Mouse (Mus musculus) kidney, postnatal 0 days (tissue): Measurements from ENCODE around the gene Galr3. TPM values are rescaled to one million over a fixed set of nuclear protein-coding genes. Genes with fewer than 3 reads are reported as not detected.

Source experiments
- ATAC-seq: fragments of 200-750 bp; cut with Nextera tagmentation; replicated peaks from 2 replicates; pipeline ENCODE4 v1.8.0; 2017; ENCODE audit warnings: low read depth, moderate number of reproducible peaks, moderate TSS enrichment, moderate library complexity; ENCODE audit not compliant: low FRiP score
- DNase-seq: peaks from one replicate; pipeline ENCODE4 v3.0.0-alpha.2; 2016; ENCODE audit warnings: low spot score
- H3K27ac ChIP-seq: fragments of 300-500 bp; sonication (generic); 2 replicates; pipeline ENCODE4 v1.5.1; 2014; ENCODE audit warnings: mild to moderate bottlenecking
- H3K27me3 ChIP-seq: fragments of 300-500 bp; sonication (generic); 2 replicates; pipeline ENCODE4 v1.6.1; 2014; ENCODE audit warnings: low read length, mixed read lengths; ENCODE audit not compliant: insufficient read depth
- H3K36me3 ChIP-seq: fragments of 300-500 bp; sonication (generic); 2 replicates; pipeline ENCODE4 v1.6.1; 2014; ENCODE audit warnings: low read length, mixed read lengths; ENCODE audit not compliant: insufficient read depth
- H3K4me1 ChIP-seq: fragments of 300-500 bp; sonication (generic); replicated peaks from 2 replicates; pipeline ENCODE4 v1.6.1; 2014; ENCODE audit warnings: antibody characterized with exemption, low read length, mixed read lengths; ENCODE audit not compliant: insufficient read depth
- H3K4me2 ChIP-seq: fragments of 300-500 bp; sonication (generic); 2 replicates; pipeline ENCODE4 v1.6.1; 2014; ENCODE audit warnings: mild to moderate bottlenecking, low read length, moderate library complexity, mixed read lengths
- H3K4me3 ChIP-seq: fragments of 300-500 bp; sonication (generic); replicated peaks from 2 replicates; pipeline ENCODE4 v1.5.1; 2014; ENCODE audit warnings: low read depth, low read length
- H3K9ac ChIP-seq: fragments of 300-500 bp; sonication (generic); 2 replicates; pipeline ENCODE4 v1.6.1; 2014; ENCODE audit warnings: low read depth, low read length
- H3K9me3 ChIP-seq: fragments of 300-500 bp; sonication (generic); replicated peaks from 2 replicates; pipeline ENCODE4 v1.6.1; 2016; ENCODE audit warnings: low read length, inconsistent platforms, mixed read lengths
- CTCF ChIP-seq: IDR thresholded peaks from 2 replicates; pipeline ENCODE4 v1.5.1; 2016; ENCODE audit warnings: antibody characterized with exemption, low read depth, mild to moderate bottlenecking, moderate library complexity
- WGBS: fragments of 180-500 bp; shearing (Covaris S2); extraction: QIAGEN DNeasy Blood & Tissue Kit; methylation state at CpG from one replicate; pipeline ENCODE4 v1.1.7; 2014; 5-methylcytosine and 5-hydroxymethylcytosine counted together
- polyA plus RNA-seq: library from polyadenylated mRNA; unstranded; fragments of >200 nt; fragmentation: Nextera tagmentation; extraction: Ambion mirVana; gene quantifications from 2 replicates; pipeline ENCODE4 v1.2.1, GENCODE M21; 2015

Galr3 gene
- 0.13 and 0.24 TPM in 2 replicates for polyA plus RNA-seq

DNA sequence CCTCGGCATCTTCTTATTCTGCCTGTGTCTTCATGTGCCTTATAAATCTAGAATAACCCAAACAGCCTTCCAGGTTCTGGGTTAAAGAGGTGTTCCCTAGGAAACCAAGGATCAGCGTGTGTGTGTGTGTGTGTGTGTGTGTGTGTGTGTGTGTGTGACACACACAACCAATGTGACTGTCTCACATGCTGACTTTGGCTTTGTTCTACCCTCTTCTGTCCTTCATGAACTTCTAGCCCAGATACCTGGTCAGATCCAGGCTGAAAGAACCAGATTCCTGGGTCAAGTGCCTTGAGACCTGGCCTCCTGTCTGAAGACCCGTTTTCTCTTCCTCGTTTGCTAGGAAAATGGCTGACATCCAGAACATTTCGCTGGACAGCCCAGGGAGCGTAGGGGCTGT lies at the start of gene Galr3:
TSS of gene Galr3 (plus strand) at position 301 of the 400 bp plus-strand sequence.
- WGBS = 65% methylated on average over 6 of the region's 6 CpGs

DNA sequence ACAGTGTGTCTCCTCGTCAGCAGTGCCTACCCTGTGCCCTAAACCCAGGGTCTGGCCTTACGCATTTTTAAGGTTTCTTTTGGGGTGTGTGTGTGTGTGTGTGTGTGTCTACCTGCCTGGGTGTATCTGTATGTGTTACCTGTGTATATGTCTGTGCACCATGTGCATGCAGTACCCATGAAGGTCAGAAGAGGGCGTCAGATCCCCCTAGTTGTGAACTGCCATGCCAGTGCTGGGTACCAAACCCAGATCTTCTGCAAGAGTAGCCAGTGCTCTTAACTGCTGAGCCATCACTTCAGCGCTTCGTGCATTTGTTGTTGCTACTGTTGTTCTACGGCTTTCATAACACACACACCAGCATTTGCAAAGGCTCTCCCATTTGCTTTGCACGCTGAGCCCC lies 49.5 kb upstream of the Galr3 start:
- H3K27me3 ChIP-seq = no peaks in the 10 kb centered on the region
- no peak for DNase-seq
- H3K36me3 ChIP-seq = peaks cover 70% of the 10 kb centered on the region
- H3K4me1 ChIP-seq = peaks cover 2% of the 10 kb centered on the region; the same call in 1 of the 2 replicates
- no peak overlapping the region for H3K4me2 ChIP-seq
- WGBS = 92% methylated on average over 7 of the region's 7 CpGs
- TF ChIP-seq CTCF = peak; percentile 37; the same call in 1 of the 2 replicates
- H3K4me3 ChIP-seq = no peak overlapping the region
- ATAC-seq = no peak
- H3K9me3 ChIP-seq = no peaks in the 10 kb centered on the region
- no peak overlapping the region for H3K9ac ChIP-seq
- H3K27ac ChIP-seq = no peak overlapping the region

More for the DNA sequence above, at the start of gene Galr3:
- Histone ChIP-seq H3K4me3 (peak within 1 kb of the TSS; percentile 51), H3K27ac (no peak within 1 kb of the TSS), H3K9ac (peak within 1 kb of the TSS; percentile 59), H3K4me2 (peak within 1 kb of the TSS; percentile 94), H3K27me3 (peaks cover 12% of the 10 kb centered on the region), H3K36me3 (peaks cover 6% of the 10 kb centered on the region; the same call in 1 of the 2 replicates), H3K9me3 (no peaks in the 10 kb centered on the region), H3K4me1 (peaks cover 30% of the 10 kb centered on the region; the same call in 1 of the 2 replicates)
- ATAC-seq (no peak), DNase-seq (no peak)
- no peak for TF ChIP-seq CTCF

DNA sequence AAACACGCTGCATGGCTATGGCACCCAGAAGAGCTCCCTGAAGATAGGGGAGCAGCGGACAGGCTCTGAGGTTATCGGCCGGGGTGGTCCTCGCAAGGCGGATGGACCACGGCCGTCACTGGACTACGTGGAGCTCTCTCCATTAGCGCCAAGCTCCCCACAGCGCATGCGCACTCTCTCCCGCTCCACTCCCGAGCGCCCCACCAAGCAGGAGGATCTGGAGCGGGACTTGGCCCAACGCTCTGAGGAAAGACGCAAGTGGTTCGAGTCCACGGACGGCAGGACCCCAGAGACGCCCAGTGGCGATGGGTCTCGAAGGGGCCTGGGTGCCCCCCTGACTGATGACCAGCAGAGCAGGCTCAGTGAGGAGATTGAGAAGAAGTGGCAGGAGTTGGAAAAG lies 48.8 kb upstream of the Galr3 start:
- Histone ChIP-seq H3K9ac (no peak overlapping the region), H3K36me3 (peaks cover 67% of the 10 kb centered on the region), H3K4me2 (no peak overlapping the region), H3K4me3 (no peak overlapping the region), H3K4me1 (0 out of 2 replicates have a peak, but pooled peaks cover 2% of the 10 kb centered on the region), H3K27me3 (no peaks in the 10 kb centered on the region), H3K9me3 (no peaks in the 10 kb centered on the region), H3K27ac (no peak overlapping the region)
- 95% methylated on average over 24 of the region's 24 CpGs for WGBS
- no peak for ATAC-seq
- no peak for TF ChIP-seq CTCF
- DNase-seq = no peak

DNA sequence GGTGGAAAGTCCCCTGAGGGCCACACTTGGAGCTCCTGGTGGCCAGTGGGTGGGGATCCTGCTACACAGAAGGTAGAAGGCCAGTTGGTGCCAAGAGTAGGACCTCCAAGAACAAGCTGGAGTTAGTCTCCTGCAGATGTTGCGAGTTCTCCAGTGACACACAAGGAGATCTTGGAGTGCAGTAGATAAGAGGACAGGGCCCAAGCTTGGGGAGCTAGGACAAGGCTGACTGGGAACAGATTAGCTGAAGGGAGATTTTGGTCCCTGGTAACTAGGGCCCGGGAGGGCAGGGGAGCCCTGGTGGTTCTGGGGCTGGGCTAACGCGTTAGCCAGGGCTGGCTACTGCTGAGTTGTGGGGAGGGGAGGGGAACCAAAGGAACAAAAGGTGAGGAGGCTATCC lies 45.8 kb upstream of the Galr3 start:
- H3K9ac ChIP-seq = no peak overlapping the region
- H3K36me3 ChIP-seq = peaks cover 54% of the 10 kb centered on the region
- no peak overlapping the region for H3K27ac ChIP-seq
- TF ChIP-seq CTCF = no peak
- ATAC-seq = no peak
- H3K4me1 ChIP-seq = peaks cover 8% of the 10 kb centered on the region; the same call in 1 of the 2 replicates
- WGBS = 96% methylated on average over 4 of the region's 4 CpGs
- H3K4me2 ChIP-seq = no peak overlapping the region
- DNase-seq = no peak
- H3K27me3 ChIP-seq = no peaks in the 10 kb centered on the region
- H3K9me3 ChIP-seq = no peaks in the 10 kb centered on the region
- H3K4me3 ChIP-seq = no peak overlapping the region

DNA sequence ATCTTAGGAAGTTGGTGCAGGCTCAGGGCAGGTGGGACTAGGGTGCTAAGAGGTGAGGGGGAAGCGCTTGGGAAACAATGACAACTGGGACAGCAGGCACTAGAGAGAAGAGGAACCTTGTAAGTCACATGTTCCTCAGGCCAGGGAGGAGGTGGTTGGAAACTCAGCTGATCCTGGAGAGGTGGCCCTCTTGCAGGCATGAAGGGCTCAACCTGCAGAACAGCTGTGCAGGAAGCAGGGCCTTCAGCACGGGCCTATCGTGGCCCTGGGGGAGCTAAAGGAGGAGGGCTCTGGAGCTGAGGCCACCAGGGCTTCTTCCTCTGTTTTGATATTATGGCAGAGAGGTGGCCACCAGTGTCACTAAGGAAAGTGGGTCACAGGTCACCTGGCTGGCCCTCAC lies 45.0 kb upstream of the Galr3 start:
- Histone ChIP-seq H3K9ac (no peak overlapping the region), H3K9me3 (no peaks in the 10 kb centered on the region), H3K27ac (no peak overlapping the region), H3K4me2 (no peak overlapping the region), H3K27me3 (no peaks in the 10 kb centered on the region), H3K4me3 (no peak overlapping the region), H3K36me3 (peaks cover 55% of the 10 kb centered on the region), H3K4me1 (peaks cover 8% of the 10 kb centered on the region; the same call in 1 of the 2 replicates)
- ATAC-seq = no peak
- no peak for DNase-seq
- WGBS = 78% methylated on average over 3 of the region's 3 CpGs
- TF ChIP-seq CTCF = no peak

DNA sequence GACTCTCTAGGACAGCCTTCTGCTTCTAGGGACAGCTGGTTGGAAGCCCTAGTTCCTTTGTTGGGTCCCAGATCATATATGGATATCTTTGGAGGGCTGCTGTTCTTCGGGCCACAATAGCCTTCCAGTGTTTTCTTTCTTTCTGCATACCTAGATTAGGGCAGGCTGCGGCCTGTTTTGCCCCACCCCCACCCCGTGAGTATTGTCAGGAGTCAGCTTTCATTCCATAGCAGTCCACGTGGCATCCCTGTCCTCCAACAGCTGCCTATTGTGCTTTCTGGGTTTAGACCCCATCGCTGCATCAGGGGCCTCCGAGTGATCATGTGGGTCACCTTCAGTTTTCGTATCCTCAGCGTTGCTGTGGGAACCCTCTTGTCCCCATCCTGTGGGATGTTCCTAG lies 43.3 kb upstream of the Galr3 start:
- Histone ChIP-seq H3K4me1 (peaks cover 8% of the 10 kb centered on the region; the same call in 1 of the 2 replicates), H3K4me3 (no peak overlapping the region), H3K9me3 (no peaks in the 10 kb centered on the region), H3K27ac (peak overlapping the region; percentile 2; the same call in 1 of the 2 replicates), H3K4me2 (no peak overlapping the region), H3K9ac (no peak overlapping the region), H3K27me3 (no peaks in the 10 kb centered on the region), H3K36me3 (peaks cover 43% of the 10 kb centered on the region)
- 52% methylated on average over 8 of the region's 8 CpGs for WGBS
- DNase-seq = no peak
- TF ChIP-seq CTCF = no peak
- ATAC-seq = no peak

DNA sequence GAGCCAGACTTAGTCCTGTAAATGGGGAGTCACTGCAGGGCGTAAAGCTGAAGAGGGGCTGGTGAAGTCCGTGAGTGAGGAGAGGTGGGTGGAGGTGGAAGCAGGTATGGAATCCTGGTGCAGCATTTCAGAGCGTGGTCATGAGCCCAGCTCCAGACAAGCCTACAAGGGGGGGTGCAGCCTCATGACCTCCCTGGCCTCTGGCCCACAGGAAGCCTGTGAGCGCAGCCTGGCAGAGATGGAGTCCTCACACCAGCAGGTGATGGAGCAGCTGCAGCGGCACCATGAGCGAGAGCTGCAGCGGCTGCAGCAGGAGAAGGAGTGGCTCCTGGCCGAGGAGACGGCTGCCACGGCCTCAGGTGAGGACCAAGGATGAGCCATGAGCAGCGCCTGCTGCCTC lies 42.1 kb upstream of the Galr3 start:
- DNase-seq = no peak
- H3K4me2 ChIP-seq = no peak overlapping the region
- TF ChIP-seq CTCF = no peak
- H3K36me3 ChIP-seq = peaks cover 44% of the 10 kb centered on the region
- no peak overlapping the region for H3K27ac ChIP-seq
- H3K4me1 ChIP-seq = peaks cover 8% of the 10 kb centered on the region; the same call in 1 of the 2 replicates
- WGBS = 75% methylated on average over 11 of the region's 11 CpGs
- no peak for ATAC-seq
- no peak overlapping the region for H3K4me3 ChIP-seq
- no peaks in the 10 kb centered on the region for H3K27me3 ChIP-seq
- H3K9me3 ChIP-seq = no peaks in the 10 kb centered on the region
- no peak overlapping the region for H3K9ac ChIP-seq
